Mouse (Mus musculus): Measurements from ENCODE around the gene Iqschfp.

GRCm38 (mm10) chr3:68510872-68511271, 618.8 kb downstream of the Iqschfp start:
- TF ChIP-seq EP300 (IDR thresholded peaks at IDR 0.05) (no peak), CTCF (IDR thresholded peaks at IDR 0.05) (no peak)

All from lung, postnatal 0 days (tissue).